Mouse (Mus musculus) hindbrain, embryonic 16.5 days (tissue): ENCODE data around the gene Olig2. TPM values are rescaled to one million over a fixed set of nuclear protein-coding genes. Genes with fewer than 3 reads are reported as not detected.

Experiments used
- ATAC-seq: fragments of 200-750 bp; cut with Nextera tagmentation; 2 replicates; pipeline ENCODE4 v1.8.0; 2017; ENCODE audit warnings: moderate TSS enrichment, moderate library complexity
- H3K27ac ChIP-seq: fragments of 300-500 bp; sonication (generic); 2 replicates; pipeline ENCODE4 v1.5.1; 2014; ENCODE audit warnings: low read depth, mild to moderate bottlenecking, control low read depth, low read length, moderate library complexity
- H3K27me3 ChIP-seq: fragments of 300-500 bp; sonication (generic); replicated peaks from 2 replicates; pipeline ENCODE4 v1.6.1; 2014; ENCODE audit warnings: low read length; ENCODE audit not compliant: control insufficient read depth, insufficient read depth
- H3K36me3 ChIP-seq: fragments of 300-500 bp; sonication (generic); 2 replicates; pipeline ENCODE4 v1.6.1; 2014; ENCODE audit warnings: mild to moderate bottlenecking, low read length, moderate library complexity, mixed read lengths; ENCODE audit not compliant: control insufficient read depth, insufficient read depth
- H3K4me1 ChIP-seq: fragments of 300-500 bp; sonication (generic); 2 replicates; pipeline ENCODE4 v1.6.1; 2014; ENCODE audit warnings: low read depth, low read length; ENCODE audit not compliant: control insufficient read depth, insufficient read depth
- H3K4me2 ChIP-seq: fragments of 300-500 bp; sonication (generic); 2 replicates; pipeline ENCODE4 v1.6.1; 2014; ENCODE audit warnings: mild to moderate bottlenecking, low read length, control low read depth, moderate library complexity
- H3K4me3 ChIP-seq: fragments of 300-500 bp; sonication (generic); 2 replicates; pipeline ENCODE4 v1.5.1; 2014; ENCODE audit warnings: mild to moderate bottlenecking, low read length, control low read depth, moderate library complexity
- H3K9ac ChIP-seq: fragments of 300-500 bp; sonication (generic); 2 replicates; pipeline ENCODE4 v1.6.1; 2014; ENCODE audit warnings: low read depth, mild to moderate bottlenecking, control low read depth, low read length, moderate library complexity
- H3K9me3 ChIP-seq: fragments of 300-500 bp; sonication (generic); 2 replicates; pipeline ENCODE4 v1.6.1; 2014; ENCODE audit warnings: mild to moderate bottlenecking, low read length, moderate library complexity; ENCODE audit not compliant: control insufficient read depth
- WGBS: fragments of 180-500 bp; shearing (Covaris S2); extraction: QIAGEN DNeasy Blood & Tissue Kit; methylation state at CpG from one replicate; pipeline ENCODE4 v1.1.7; 2014; 5-methylcytosine and 5-hydroxymethylcytosine counted together
- polyA plus RNA-seq: library from polyadenylated mRNA; unstranded; fragments of >200 nt; fragmentation: Nextera tagmentation; extraction: Ambion mirVana; gene quantifications from 2 replicates; pipeline ENCODE4 v1.2.1, GENCODE M21; 2015

The Olig2 gene
- polyA plus RNA-seq: 6.1 and 11.4 TPM in 2 replicates

DNA sequence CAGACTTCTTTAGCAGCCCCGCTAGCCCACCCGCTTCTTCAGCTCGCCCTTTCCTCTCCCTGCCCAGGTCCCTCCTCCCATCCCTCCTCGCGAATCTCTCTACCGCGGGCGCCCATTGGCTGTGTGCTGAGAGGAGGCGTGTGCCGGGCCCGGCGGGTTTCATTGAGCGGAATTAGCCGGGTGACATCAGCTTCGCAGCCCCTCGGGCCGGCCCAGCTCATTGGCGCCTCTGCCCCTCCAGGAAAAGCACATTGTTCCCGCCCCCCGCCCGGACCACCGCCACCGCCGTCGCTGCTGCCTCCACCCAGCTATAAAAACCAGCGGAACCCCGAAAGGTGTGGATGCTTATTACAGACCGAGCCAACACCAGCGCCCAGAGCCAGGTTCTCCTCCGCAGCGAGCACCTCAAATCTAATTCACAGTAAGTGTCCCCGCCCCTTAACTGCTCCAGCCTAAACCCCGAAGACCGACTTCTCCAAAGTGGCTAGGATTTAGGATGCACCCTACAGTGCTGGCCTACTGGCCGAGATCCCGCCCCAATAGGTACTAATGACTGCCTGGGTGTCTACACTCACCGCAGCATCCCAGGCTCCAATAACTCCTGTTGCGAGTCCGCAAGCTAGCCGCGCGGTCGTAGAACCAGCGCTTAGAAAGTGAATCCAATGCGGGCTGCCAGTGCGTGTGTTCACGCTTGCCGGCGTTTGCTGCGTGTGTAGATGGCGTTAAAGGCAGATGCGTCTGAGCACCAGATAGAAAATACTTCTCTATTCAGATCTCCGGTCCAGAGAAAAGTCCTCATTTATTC lies at the start of gene Olig2:
Olig2 (plus strand) TSS at position 225 of the 805 bp plus-strand sequence.
- Histone ChIP-seq H3K4me1 (peaks cover 25% of the 10 kb centered on the region), H3K36me3 (no peaks in the 10 kb centered on the region), H3K4me2 (peak within 1 kb of the TSS; percentile 45), H3K9ac (peak within 1 kb of the TSS; percentile 47), H3K27ac (peak within 1 kb of the TSS; percentile 51; the same call in 1 of the 2 replicates), H3K9me3 (no peaks in the 10 kb centered on the region), H3K4me3 (peak within 1 kb of the TSS; percentile 40), H3K27me3 (peaks cover 66% of the 10 kb centered on the region)
- WGBS: under 1% methylated on average over 52 of the region's 53 CpGs
- ATAC-seq: peak; percentile 89

DNA sequence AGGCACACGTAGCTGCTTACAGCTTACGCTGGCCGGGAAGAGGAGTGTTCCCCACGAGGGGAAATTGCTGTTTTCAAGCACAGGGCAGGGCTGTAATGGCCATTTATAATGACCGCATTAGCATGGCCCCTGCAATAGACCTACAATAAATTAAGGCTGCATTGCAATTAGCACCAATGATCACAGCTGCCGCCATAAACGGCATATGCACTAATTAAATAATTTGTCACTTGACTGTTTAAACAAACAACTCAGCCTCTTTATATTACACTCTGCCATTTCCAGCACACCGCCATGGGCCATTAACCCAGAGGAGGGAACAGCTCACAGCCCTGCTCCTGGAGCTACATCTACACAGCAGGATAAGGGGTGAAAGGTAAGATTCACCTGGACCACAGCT lies 49.4 kb upstream of the Olig2 start:
- Histone ChIP-seq H3K27ac (no peak overlapping the region), H3K4me3 (no peak overlapping the region), H3K4me2 (no peak overlapping the region), H3K9me3 (no peaks in the 10 kb centered on the region), H3K9ac (no peak overlapping the region), H3K36me3 (no peaks in the 10 kb centered on the region), H3K4me1 (peaks cover 12% of the 10 kb centered on the region), H3K27me3 (peaks cover 47% of the 10 kb centered on the region)
- 52% methylated on average over 8 of the region's 8 CpGs for WGBS
- ATAC-seq: no peak

DNA sequence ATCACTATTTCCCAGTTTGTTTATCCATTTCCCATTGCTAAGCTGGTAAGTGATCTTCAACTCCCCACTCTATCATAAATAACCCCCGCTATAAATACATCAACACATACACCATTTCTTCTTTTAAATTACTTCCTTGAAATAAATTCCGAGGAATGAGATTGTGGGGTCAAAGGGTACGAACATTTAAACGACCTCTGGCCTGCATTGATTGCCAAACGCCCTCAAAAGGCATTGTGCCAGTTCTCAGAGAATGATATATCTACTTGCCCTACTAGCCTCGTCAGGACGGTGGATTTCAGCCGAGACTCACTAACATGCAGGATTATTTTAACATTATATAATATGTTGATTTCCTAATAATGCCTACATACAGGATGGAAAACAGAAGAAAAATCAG lies 38.2 kb upstream of the Olig2 start:
- no peaks in the 10 kb centered on the region for H3K36me3 ChIP-seq
- H3K4me1 ChIP-seq: no peaks in the 10 kb centered on the region
- no peaks in the 10 kb centered on the region; the same call in 1 of the 2 replicates for H3K9me3 ChIP-seq
- no peak overlapping the region for H3K9ac ChIP-seq
- no peak overlapping the region for H3K27ac ChIP-seq
- H3K27me3 ChIP-seq: peaks cover 32% of the 10 kb centered on the region
- H3K4me2 ChIP-seq: no peak overlapping the region
- no peak overlapping the region for H3K4me3 ChIP-seq
- no peak for ATAC-seq
- WGBS: 50% methylated on average over 8 of the region's 8 CpGs

DNA sequence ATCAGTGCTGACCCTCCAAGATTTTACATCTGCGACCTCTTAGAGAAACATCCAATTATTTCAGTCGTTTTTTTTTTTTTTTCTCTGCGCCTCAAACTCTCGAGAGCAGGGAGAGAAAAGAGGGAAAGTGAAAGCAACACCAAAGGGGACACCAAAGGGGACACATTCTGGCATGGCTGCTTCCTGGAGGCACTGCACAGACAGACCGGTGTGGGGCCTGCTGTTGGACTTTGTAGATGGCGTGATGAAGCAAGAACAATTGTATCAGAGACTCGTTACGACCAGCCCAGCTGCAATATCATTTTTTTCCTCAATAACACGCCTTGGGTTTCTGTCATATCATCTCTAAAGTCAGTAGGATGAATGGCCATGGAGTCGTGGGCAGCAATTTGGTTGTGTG lies 37.6 kb upstream of the Olig2 start:
- Histone ChIP-seq H3K27me3 (peaks cover 32% of the 10 kb centered on the region), H3K4me2 (no peak overlapping the region), H3K4me3 (no peak overlapping the region), H3K27ac (no peak overlapping the region), H3K36me3 (no peaks in the 10 kb centered on the region), H3K4me1 (no peaks in the 10 kb centered on the region), H3K9ac (no peak overlapping the region), H3K9me3 (no peaks in the 10 kb centered on the region; the same call in 1 of the 2 replicates)
- no peak for ATAC-seq
- 79% methylated on average over 10 of the region's 10 CpGs for WGBS

DNA sequence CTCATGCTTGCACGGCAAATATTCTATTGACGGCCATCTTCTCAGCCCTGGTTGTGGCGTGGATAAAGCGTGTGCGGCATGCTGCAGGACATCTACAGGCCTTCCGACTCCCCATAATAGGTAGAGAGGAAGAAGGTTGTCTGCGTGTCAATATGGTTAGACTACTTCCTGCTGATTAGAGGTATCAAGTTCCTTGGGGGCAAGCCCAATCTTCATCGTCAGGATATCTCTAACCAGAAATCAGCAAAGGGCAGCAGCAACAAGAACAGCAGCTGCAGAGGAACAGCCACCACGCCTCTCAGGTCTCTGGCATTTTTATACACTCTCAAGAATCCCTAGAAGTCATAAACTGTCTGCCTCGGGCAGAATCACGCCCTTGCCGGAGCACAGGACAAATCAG lies 37.0 kb upstream of the Olig2 start:
- WGBS: 94% methylated on average over 12 of the region's 12 CpGs
- Histone ChIP-seq H3K4me1 (no peaks in the 10 kb centered on the region), H3K27me3 (peaks cover 32% of the 10 kb centered on the region), H3K36me3 (no peaks in the 10 kb centered on the region), H3K9ac (no peak overlapping the region), H3K27ac (no peak overlapping the region), H3K9me3 (no peaks in the 10 kb centered on the region), H3K4me2 (no peak overlapping the region), H3K4me3 (no peak overlapping the region)
- no peak for ATAC-seq

DNA sequence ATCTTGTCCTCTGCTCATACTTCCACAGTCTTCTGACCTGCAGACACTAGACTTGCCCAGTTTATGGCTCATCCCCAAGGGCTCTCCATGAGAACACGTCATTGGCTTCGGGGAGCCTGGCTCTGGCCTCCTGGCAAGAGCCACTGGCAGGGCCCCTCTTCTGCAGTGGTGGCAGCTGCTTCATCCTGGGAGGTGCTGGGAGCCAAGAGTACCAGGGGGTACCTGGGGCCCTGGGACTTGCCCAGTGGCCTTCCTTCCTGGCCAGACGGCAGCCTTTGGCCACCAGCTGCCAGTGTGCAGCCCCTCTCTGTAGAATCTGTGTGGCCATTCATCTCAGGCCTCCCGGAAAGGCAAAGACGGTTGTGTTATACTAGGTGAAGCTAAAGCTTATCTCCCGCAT lies 34.0 kb upstream of the Olig2 start:
- 50% methylated on average over 6 of the region's 6 CpGs for WGBS
- Histone ChIP-seq H3K9ac (no peak overlapping the region), H3K27ac (peak overlapping the region; percentile 69), H3K4me1 (no peaks in the 10 kb centered on the region), H3K4me2 (no peak overlapping the region), H3K27me3 (peaks cover 28% of the 10 kb centered on the region), H3K36me3 (no peaks in the 10 kb centered on the region), H3K4me3 (no peak overlapping the region), H3K9me3 (no peaks in the 10 kb centered on the region)
- peak; percentile 67 for ATAC-seq

DNA sequence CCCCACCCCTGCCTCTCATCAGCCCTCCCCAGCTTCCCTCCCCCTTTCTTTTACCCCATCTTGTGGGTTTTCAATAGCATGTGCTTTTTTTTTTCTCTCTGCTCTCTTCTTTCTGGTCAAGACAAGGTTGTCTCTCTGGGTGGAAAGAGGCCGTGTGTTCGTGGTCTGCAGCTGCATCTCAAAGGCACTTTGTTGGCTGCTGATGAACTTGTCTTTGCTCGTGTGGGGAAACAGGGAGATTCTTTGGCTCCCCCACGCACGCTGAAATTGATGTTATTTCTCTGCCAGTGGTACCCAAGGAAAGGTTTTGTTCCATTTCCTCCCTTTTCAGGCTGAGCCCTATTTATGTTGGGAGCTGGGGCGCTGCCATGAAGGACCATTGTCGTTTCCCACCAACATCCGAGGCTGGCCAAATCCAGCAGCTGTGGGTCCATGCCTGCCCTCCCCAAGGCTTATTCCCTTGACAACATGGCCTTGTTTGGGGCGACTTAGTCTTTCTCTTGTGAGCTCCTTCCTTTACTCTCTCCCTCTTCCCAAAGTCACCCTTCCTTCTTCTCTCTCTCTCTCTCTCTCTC lies 33.5 kb upstream of the Olig2 start:
- Histone ChIP-seq H3K27me3 (peaks cover 28% of the 10 kb centered on the region), H3K36me3 (no peaks in the 10 kb centered on the region), H3K9ac (no peak overlapping the region), H3K4me2 (no peak overlapping the region), H3K4me1 (no peaks in the 10 kb centered on the region), H3K9me3 (no peaks in the 10 kb centered on the region), H3K4me3 (no peak overlapping the region), H3K27ac (peak overlapping the region; percentile 69)
- peak; percentile 87 for ATAC-seq
- WGBS: 48% methylated on average over 9 of the region's 9 CpGs

DNA sequence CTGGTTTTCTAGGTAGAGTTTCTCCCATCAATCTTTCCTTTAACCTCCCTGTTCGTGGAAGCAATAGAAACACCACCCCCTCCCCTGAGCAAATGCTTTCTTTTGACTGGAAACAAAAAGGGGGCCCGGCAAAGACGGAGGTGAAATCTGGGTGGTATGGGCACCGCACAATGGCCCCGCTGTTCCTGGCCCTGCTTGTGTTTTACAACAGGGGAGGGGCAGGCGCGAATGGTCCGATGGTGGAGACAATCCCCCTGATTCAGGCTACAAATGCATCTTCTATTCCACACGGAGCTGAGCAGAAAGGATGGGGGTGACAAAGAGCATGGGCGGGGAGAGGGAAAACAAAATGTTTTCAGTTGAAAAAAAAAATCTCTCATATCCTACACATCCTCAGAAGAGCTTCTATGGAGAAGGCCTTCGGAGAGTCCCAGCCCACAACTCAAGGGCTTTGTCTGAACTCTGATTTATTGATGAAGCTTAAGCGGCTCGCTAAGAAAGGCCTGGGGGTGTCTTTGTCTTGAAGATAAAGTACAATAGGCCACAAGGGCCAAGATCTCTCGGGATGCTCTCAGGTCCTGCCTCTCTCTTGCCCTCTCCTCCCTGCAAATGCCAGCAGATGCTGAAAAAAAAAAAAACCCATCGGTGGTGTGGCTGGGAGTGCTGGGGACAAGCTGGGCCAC lies 32.4 kb upstream of the Olig2 start:
- 11% methylated on average over 15 of the region's 15 CpGs for WGBS
- Histone ChIP-seq H3K27me3 (peaks cover 21% of the 10 kb centered on the region), H3K27ac (peak overlapping the region; percentile 64), H3K4me2 (no peak overlapping the region), H3K9me3 (no peaks in the 10 kb centered on the region), H3K36me3 (no peaks in the 10 kb centered on the region), H3K4me1 (no peaks in the 10 kb centered on the region), H3K4me3 (no peak overlapping the region), H3K9ac (no peak overlapping the region)
- peak; percentile 57; the same call in 1 of the 2 replicates for ATAC-seq

DNA sequence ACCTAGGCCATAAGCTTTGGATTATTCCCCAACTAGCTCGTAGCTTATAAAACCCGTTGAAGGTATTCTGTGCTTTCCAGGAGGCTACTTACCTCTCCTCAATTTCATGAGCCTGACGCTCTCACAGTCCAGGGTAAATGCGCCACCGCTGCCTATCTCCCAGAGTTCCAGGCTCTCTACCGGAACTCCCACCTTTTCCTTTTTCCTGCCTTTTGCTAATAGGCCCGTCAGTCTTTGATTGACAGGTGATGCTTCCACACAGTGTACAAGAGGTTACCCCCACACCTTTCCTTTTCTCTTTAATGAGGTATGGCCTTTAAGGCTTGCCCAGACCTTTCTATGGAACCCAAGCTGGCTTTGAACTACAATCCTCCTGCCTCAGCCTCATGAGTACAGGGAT lies 25.4 kb upstream of the Olig2 start:
- Histone ChIP-seq H3K27ac (no peak overlapping the region), H3K4me2 (no peak overlapping the region), H3K9ac (no peak overlapping the region), H3K4me1 (no peaks in the 10 kb centered on the region), H3K4me3 (no peak overlapping the region), H3K27me3 (peaks cover 7% of the 10 kb centered on the region), H3K36me3 (no peaks in the 10 kb centered on the region), H3K9me3 (0 out of 2 replicates have a peak, but pooled peaks cover 2% of the 10 kb centered on the region)
- 92% methylated on average over 7 of the region's 7 CpGs for WGBS
- ATAC-seq: no peak
